Mouse (Mus musculus) embryonic fibroblast, embryonic 13.5 days (primary cell): ENCODE measurements around the gene Ccl17.
"Not testable (repeated sequence)": the region's sequence is repeated elsewhere in the genome, so short reads cannot be mapped to it uniquely, and the experiment has no call there.

Source experiments
- CTCF ChIP-seq: IDR thresholded peaks from 2 replicates; pipeline ENCODE4 v1.5.1; 2011; ENCODE audit warnings: mild to moderate bottlenecking, control low read depth, low read length, moderate library complexity, borderline replicate concordance; ENCODE audit not compliant: insufficient read depth
- POLR2A ChIP-seq: IDR thresholded peaks from 2 replicates; pipeline ENCODE4 v1.6.1; 2011; ENCODE audit warnings: low read depth, mild to moderate bottlenecking, control low read depth, low read length, moderate library complexity

DNA sequence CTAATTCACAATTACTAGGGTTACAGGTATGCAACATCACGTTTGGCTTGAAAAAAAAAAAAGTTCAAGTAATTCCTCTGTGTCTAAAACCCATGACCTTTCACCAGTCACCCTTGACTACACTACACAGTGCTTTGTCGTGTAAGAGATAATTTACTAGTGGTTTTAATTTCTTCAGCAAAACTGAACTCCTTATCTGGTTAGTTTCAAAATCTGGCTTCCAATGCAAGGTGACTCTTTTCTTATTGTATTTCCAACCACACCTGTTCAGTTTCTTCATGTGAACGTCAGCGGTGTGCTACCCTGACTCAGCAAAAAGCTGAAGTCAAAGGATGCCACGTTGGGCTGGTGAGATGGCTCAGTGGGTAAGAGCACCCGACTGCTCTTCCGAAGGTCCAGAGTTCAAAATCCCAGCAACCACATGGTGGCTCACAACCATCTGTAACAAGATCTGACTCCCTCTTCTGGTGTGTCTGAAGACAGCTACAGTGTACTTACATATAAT lies 23.7 kb downstream of the Ccl17 start:
- not testable (repeated sequence) for TF ChIP-seq POLR2A, CTCF
